Mouse (Mus musculus) liver (tissue): ENCODE results near the gene Vmn1r47.
"Not testable (repeated sequence)": the region's sequence is repeated elsewhere in the genome, so short reads cannot be mapped to it uniquely, and the experiment has no call there.

ENCODE experiments used
- DNase-seq: peaks from one replicate; pipeline ENCODE4 v3.0.0-alpha.2; 2020; ENCODE audit warnings: mixed read lengths

Vmn1r47 gene

DNA sequence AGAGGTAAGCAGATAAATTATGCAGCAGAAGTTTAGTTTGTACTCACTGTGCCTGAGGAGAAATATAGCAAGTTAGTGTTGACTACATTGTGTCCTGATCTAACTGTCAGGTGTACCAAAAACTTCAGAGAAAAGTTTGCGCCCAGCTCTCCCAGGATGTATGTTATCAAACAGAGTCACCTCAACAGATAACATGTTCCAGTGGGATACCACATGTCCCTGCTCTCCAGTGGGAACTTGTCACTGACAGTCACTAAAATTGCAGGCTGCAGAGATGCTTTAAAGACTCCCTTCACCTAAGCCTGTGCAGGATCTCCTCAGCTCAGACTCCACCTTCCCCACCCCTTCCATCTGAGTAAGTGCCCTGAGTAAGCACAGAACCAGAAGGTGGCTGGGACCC lies at the start of gene Vmn1r47:
Gene Vmn1r47 (plus strand): TSS at position 301 of the 400 bp plus-strand sequence.
- not testable (repeated sequence) for DNase-seq

DNA sequence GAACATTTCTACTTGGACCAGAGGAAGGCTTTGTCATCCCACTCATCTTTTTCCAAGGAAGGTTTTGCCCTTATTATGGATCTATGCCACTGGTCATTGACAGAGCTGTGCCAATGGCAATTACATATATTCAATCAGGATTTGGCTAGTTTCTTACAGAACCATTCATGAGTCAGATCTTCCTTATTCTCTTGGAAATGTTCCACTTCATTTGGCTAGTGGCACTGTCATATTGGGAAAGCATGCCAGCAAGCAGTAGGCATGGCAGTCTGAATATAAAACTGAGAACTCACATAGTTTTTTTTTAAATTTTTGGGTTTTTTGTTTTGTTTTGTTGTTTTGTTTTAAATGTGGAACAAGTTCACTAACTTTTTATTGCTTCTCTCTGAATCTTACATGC lies 49.6 kb upstream of the Vmn1r47 start:
- DNase-seq: no peak

DNA sequence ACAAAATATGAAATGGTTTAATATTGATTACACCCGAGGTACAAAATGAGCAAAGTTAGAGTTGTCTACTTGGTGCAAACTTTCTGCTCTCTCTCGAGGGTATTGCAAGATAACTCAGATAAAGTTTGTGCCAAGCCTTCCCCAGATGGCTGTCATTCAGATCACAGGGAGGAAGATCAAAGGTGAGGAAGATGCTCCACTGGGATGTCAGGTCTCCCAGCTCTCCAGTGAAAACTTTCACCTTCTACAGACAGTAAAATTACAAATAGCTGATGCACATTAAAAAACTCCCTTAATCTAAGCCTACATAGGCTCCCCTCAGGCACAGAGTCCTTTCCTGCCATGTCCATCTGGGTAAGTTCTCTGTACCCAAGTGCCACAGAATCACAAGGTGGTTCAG lies 46.9 kb upstream of the Vmn1r47 start, which contains the start of gene Vmn1r46:
Gene Vmn1r46 (plus strand): TSS at position 301 of the 400 bp plus-strand sequence.
- DNase-seq: no peak

DNA sequence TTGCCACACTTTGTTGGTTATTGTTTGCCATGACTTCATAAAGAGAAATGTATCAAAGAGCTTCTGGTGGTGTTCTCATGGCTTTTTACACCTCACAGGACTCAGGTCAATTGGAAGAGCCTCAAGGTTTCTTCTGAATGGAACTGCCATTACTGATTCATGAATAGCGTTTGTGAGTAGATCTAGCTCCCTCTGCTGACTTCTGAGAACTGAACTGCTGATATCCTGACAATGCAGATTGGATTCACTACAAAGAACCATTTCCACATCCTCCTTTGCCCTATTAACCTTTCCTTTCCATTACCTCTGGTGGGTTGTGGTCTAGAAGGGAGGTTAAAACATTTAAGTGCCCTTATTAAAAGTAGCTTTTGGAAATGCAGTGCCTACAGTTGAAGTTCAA lies 30.0 kb upstream of the Vmn1r47 start:
- no peak for DNase-seq

DNA sequence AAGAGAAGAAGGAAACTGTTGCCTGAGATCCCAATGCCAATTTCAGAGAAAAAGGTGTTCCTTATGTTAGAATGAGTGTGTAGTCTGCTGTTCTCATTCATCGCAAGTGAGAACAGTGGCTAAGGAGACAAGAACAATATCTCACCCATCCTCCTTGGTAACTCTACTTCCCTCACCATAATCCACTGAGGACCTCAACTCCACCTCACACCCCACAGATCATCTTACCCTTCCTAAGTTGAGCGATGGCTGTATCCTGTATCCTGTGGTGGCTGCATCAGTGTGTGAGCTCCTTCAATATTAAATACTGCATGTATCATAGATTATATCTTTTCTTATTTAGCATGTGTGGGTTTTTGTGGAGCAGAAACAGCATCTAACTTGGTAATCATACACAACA lies 20.8 kb downstream of the Vmn1r47 start, which contains the start of gene Vmn1r48:
Gene Vmn1r48 (minus strand): TSS at position 101 of the 400 bp plus-strand sequence.
- not testable (repeated sequence) for DNase-seq
